Mouse (Mus musculus) lung, adult 2 months (tissue): ENCODE measurements around the gene Vmn1r58. TPM values are rescaled to one million over a fixed set of nuclear protein-coding genes. Genes with fewer than 3 reads are reported as not detected.
"Not testable (repeated sequence)": the region's sequence is repeated elsewhere in the genome, so short reads cannot be mapped to it uniquely, and the experiment has no call there.

ENCODE experiments used
- DNase-seq: peaks from one replicate; pipeline ENCODE4 v3.0.0; 2022
- H3K4me1 ChIP-seq: fragments of 200-500 bp; 2 replicates; pipeline ENCODE4 v1.6.1; 2011; ENCODE audit warnings: low read length; ENCODE audit not compliant: control insufficient read depth, insufficient read depth
- H3K4me3 ChIP-seq: fragments of 200-500 bp; replicated peaks from 2 replicates; pipeline ENCODE3; 2011; ENCODE audit warnings: low read depth, mild to moderate bottlenecking, control low read depth, low read length; ENCODE audit errors: extremely low read depth
- CTCF ChIP-seq: fragments of 200-500 bp; IDR thresholded peaks from 2 replicates; pipeline ENCODE4 v1.5.1; 2011; ENCODE audit warnings: mild to moderate bottlenecking, low read length, control low read depth; ENCODE audit not compliant: insufficient read depth
- POLR2A ChIP-seq: fragments of 200-500 bp; IDR thresholded peaks from 2 replicates; pipeline ENCODE4 v1.6.1; 2011; ENCODE audit warnings: low read depth, mild to moderate bottlenecking, control low read depth, low read length, borderline replicate concordance; ENCODE audit errors: extremely low read depth
- WGBS: fragments of 180-500 bp; shearing (Covaris S2); methylation state at CpG from one replicate; pipeline ENCODE4 v1.1.7; 2018; 5-methylcytosine and 5-hydroxymethylcytosine counted together
- polyA plus RNA-seq: library from polyadenylated mRNA; depleted of rRNA; stranded (reverse); fragments of >200 nt; gene quantifications from 2 replicates; pipeline ENCODE4 v1.2.3, GENCODE M21; 2012; rRNA removed

The Vmn1r58 gene
- polyA plus RNA-seq: not detected in 2 replicates

DNA sequence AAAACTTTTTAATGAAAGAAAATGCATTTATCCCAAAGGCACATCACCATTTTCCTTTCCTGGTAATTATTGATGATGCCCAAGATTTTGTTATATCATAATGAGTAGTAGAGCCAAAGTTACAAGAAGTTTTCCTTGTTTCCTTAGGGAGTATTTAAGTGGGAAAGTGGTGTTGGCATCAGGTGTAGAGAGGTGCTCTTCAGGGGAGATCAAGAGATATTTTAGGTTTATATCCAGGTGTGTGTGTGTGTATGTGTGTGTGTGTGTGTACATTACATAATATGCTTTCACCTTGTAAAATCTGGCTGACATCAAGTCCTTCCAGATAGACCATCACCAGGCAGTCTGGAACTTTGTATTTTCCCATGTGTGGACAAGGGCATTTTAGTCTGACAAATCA lies at the start of gene Vmn1r58:
TSS of gene Vmn1r58 (minus strand) at position 101 of the 400 bp plus-strand sequence.
- H3K4me3 ChIP-seq, H3K4me1 ChIP-seq, DNase-seq: not testable (repeated sequence)

DNA sequence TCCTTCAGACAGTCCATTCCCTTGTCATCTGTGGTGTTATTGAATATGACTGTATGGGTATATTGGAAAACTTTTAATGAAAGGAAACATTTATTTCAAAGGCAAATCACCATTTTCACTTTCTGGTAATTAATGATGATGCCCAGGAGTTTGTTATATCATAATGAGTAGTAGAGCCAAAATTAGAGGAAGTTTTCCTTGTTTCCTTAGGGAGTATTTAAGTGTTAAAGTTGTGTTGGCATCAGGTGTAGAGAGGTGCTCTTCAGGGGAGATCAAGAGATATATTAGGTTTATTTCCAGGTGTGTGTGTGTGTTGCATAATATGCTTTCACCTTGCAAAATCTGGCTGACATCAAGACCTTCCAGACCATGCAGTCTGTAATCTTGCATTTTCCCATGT lies 43.5 kb upstream of the Vmn1r58 start, which contains the start of gene Vmn1r59:
TSS of gene Vmn1r59 (minus strand) at position 101 of the 400 bp plus-strand sequence.
- no peak for DNase-seq
- Histone ChIP-seq H3K4me3 (no peak within 1 kb of the TSS), H3K4me1 (no peaks in the 10 kb centered on the region)
- no peak for TF ChIP-seq POLR2A

DNA sequence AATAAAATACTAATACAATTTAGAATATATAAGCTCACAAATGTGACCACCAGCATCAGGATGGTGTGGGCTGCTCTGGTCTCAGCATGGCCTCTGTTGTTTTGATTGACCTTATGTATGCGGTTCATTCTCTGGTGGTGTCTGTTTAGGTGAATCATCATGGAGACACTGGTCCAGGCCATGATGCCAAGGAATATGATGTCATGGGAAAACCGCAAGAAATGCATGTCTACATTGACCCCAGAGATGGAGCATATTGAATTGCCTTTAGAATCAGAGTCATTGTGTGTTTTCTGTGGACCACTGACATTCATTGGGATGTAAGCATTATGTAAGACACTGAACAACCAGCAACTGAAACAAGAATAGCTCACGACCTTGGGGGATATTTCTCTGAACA lies 40.8 kb upstream of the Vmn1r58 start:
- H3K4me3 ChIP-seq, DNase-seq: not testable (repeated sequence)
- 58% methylated on average over 3 of the region's 3 CpGs for WGBS

DNA sequence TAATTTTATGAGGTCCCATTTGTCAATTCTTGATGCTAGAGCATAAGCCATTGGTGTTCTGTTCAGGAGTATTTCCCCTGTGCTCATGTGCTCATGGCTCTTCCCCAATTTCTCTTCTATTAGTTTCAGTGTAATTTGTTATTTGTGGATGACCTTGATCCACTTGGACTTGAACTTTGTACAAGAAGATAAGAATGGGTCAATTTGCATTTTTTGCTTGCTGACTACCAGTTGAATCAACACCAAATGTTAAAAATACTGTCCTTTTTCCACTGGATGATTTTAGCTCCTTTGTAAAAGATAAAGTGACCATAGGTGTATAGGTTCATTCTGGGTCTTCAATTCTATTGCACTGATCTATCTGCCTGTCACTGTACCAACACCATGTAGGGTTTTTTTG lies 35.4 kb upstream of the Vmn1r58 start:
- no peak for DNase-seq
- Histone ChIP-seq H3K4me1 (no peaks in the 10 kb centered on the region), H3K4me3 (no peak overlapping the region)
- TF ChIP-seq POLR2A (no peak), CTCF (no peak)

More for the DNA sequence above, 40.8 kb upstream of the Vmn1r58 start:
- not testable (repeated sequence) for H3K4me1 ChIP-seq

DNA sequence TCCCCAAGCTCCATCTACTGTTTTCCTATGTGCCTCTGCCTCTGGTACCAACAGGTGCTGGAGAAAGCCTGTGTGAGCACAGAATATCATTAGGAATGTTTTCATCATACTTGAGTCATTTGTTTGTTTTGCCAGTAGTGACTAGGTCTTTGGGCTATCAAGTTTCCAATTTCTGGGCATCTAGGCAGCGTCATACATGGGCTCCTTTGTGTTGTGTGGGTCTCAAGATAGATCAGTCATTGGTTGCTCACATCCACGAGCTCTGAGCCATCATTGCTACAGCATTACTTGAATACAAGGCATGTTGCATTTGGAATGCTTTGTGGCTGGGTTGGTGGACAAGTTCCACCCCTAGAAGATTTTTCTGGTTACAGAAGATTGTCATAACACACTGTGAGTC lies 7.0 kb downstream of the Vmn1r58 start:
- TF ChIP-seq CTCF (no peak), POLR2A (no peak)
- 23% methylated on average over 2 of the region's 2 CpGs for WGBS
- Histone ChIP-seq H3K4me3 (no peak overlapping the region), H3K4me1 (no peaks in the 10 kb centered on the region)
- DNase-seq: no peak

DNA sequence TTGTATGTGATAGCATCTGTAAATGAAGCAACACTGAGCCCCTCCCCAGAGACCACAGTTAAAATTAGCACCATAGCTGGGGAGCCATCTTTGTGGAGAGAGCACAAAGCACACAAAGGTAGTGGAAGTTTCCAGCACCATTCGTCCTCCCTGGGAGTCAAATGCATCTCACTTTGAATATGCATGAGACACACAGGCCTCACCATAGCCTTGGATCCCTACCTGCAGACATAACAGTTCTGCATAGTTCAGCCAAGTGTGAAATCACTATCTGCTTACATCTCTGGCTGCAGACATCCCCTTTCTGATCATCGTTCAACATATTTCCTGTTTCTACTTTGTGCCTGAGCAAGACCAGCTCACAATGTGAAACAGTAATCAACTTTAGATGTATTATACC lies 46.5 kb downstream of the Vmn1r58 start:
- no peaks in the 10 kb centered on the region for H3K4me1 ChIP-seq
- H3K4me3 ChIP-seq: no peak overlapping the region
- no peak for DNase-seq
- TF ChIP-seq POLR2A (no peak), CTCF (no peak)
- 67% methylated on average over 2 of the region's 2 CpGs for WGBS

DNA sequence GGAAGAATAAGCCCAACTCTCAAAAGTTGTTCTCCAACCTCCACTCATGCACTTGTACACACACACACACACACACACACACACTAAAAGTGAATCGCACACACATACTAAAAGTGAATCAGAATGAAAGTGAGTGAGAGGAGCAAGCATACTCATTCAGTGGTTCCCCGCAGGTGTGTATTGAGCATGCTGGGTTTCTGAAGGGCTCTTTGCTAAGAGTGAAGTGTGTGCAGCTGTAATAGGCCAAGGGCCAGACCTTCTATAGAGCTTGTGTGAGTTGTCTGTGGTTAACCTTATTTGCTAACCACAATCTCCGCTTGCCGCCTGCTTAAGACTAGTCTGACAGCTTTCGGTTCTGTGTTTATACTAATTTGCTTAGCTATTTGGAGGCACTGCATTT lies 49.6 kb downstream of the Vmn1r58 start:
- Histone ChIP-seq H3K4me3 (no peak overlapping the region), H3K4me1 (no peaks in the 10 kb centered on the region)
- no peak for DNase-seq
- 94% methylated on average over 5 of the region's 5 CpGs for WGBS
- TF ChIP-seq POLR2A (no peak), CTCF (no peak)

Other genes with a start within 250 kb of the Vmn1r58 start
- gene Vmn1r56, start 216.6 kb downstream of the Vmn1r58 start, polyA plus RNA-seq: not detected in 2 replicates
- not detected in 2 replicates for gene Vmn1r57, start 194.9 kb downstream of the Vmn1r58 start, polyA plus RNA-seq
- not detected in 2 replicates for gene Gm5065, start 62.9 kb downstream of the Vmn1r58 start, polyA plus RNA-seq
- not detected in 2 replicates for gene Nlrp2, start 62.4 kb downstream of the Vmn1r58 start, polyA plus RNA-seq
- gene Vmn1r59, start 43.4 kb upstream of the Vmn1r58 start, polyA plus RNA-seq: not detected in 2 replicates
- not detected in 2 replicates for gene Vmn2r28, start 80.6 kb upstream of the Vmn1r58 start, polyA plus RNA-seq
- not detected in 2 replicates for gene Vmn1r60, start 133.9 kb upstream of the Vmn1r58 start, polyA plus RNA-seq
- gene Vmn1r61, start 199.9 kb upstream of the Vmn1r58 start, polyA plus RNA-seq: not detected in 2 replicates